Mouse (Mus musculus) embryonic fibroblast, embryonic 13.5 days (primary cell): ENCODE data around the gene Hdac5. TPM values are rescaled to one million over a fixed set of nuclear protein-coding genes. Genes with fewer than 3 reads are reported as not detected.
A peak's percentile ranks its signal among the peaks of the same experiment; 100 is the strongest.

Experiments
- H3K27ac ChIP-seq: 2 replicates; pipeline ENCODE4 v1.5.1; 2012; ENCODE audit warnings: low read length, control low read depth, inconsistent platforms; ENCODE audit not compliant: insufficient read depth
- H3K4me1 ChIP-seq: 2 replicates; pipeline ENCODE4 v1.6.1; 2011; ENCODE audit warnings: low read length; ENCODE audit not compliant: control insufficient read depth, insufficient read depth
- H3K4me3 ChIP-seq: 2 replicates; pipeline ENCODE4 v1.5.1; 2011; ENCODE audit warnings: mild to moderate bottlenecking, control low read depth, low read length; ENCODE audit not compliant: insufficient read depth
- CTCF ChIP-seq: IDR thresholded peaks from 2 replicates; pipeline ENCODE4 v1.5.1; 2011; ENCODE audit warnings: mild to moderate bottlenecking, control low read depth, low read length, moderate library complexity, borderline replicate concordance; ENCODE audit not compliant: insufficient read depth
- POLR2A ChIP-seq: IDR thresholded peaks from 2 replicates; pipeline ENCODE4 v1.6.1; 2011; ENCODE audit warnings: low read depth, mild to moderate bottlenecking, control low read depth, low read length, moderate library complexity
- polyA plus RNA-seq: library from polyadenylated mRNA; stranded (reverse); fragments of >200 nt; gene quantifications from 2 replicates; pipeline ENCODE4 v1.2.4, GENCODE M21; 2011; ENCODE audit warnings: low read depth; ENCODE audit not compliant: missing spikeins, insufficient read length

The Hdac5 gene
- polyA plus RNA-seq, 1 experiment, result 54.9 TPM

DNA sequence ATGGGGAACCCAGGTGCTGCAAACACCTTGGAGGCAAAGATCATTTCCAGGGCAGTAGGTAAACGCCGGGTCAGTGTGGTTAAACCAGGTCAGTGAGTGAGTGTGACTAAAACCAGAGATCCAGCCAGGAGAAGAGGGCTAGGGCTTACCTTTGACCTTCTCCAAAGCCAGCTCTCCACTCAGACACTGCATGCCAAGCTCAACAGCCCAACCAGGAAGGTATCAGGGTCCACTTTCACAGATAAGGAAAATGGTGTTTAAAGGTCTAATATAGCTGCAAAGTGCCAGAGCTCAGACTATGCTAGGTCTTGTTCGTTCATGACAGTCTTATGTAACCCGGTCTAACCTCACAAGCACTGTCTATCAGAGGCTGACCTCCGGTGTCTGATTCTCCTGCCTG, 11.3 kb upstream of the Hdac5 start:
- TF ChIP-seq CTCF (no peak), POLR2A (no peak)
- Histone ChIP-seq H3K27ac (no peak overlapping the region), H3K4me1 (peaks cover 10% of the 10 kb centered on the region), H3K4me3 (no peak overlapping the region)

DNA sequence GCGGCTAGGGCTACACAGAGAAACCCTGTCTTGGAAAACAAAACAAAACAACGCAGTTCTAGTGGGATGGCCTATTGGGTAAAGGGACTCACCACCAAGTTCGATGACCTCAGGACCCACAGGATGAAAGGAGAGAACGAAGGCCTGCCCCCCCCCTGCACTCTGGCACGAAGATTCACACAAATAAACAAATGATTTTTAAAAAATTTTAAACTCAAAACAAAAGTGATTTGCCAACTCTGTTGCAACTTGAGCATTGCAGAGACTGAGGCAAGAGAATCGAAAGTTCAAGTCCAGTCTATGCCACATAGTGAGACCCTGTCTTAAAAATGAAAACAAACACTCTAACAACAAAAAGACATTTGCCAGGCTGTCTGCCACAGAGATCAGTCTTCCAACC, 10.7 kb upstream of the Hdac5 start:
- peaks cover 4% of the 10 kb centered on the region for H3K4me1 ChIP-seq
- TF ChIP-seq CTCF, result no peak
- no peak for TF ChIP-seq POLR2A
- no peak overlapping the region for H3K4me3 ChIP-seq
- no peak overlapping the region for H3K27ac ChIP-seq

DNA sequence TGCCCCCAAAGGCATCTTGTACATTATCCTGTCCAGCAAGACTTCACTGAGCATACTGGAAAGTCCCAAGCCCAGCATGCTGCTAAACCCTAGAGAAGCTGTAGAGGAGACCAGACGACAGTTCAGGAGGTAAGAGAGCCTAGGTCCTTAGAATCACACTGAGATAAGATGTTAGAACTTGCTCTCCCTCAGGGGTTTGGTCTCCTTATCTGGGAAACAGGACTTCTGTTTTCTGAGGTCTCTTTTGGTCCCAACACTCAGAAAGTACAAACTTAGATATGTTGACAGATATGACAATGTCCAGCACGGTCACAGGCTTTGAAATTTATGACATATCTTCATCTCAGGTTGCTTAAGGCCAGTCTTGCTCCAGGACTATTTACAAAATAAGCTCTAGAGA, 6.1 kb upstream of the Hdac5 start:
- TF ChIP-seq CTCF (no peak), POLR2A (no peak)
- H3K27ac ChIP-seq, result no peak overlapping the region
- H3K4me3 ChIP-seq, result no peak overlapping the region
- H3K4me1 ChIP-seq, result no peaks in the 10 kb centered on the region

DNA sequence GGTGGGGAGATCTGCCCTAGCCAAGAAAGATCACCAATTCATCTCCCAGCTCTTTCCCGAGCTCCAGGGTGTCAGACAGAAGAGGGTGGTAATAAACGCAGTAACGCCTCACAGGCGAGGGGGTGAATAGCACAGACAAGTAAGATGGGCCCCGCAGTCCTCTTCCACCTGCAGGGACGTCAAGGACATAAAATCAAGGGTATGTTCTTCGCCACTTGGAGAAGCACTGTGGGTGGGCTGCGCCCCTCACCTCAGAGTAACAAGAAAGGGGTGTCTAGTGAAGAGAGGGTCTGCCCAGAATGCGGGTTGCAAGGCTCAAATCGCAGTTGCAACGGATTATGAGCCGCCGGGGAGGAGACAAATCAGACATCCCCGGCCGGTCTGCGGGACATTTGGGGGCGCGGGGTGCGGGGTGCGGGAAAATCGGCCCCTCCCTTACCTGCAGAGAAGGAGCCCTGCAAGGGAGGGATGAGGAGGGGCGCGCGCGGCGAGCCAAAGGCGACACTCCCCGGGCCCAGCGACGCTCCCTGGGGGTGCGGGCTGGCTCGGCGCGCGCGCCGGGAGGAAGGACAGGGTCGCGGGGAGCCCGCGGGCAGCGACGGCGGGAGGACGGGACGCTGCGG, 524 bp downstream of the Hdac5 start:
- Histone ChIP-seq H3K4me3 (peak overlapping the region; percentile 70), H3K27ac (no peak overlapping the region), H3K4me1 (peaks cover 11% of the 10 kb centered on the region)
- no peak for TF ChIP-seq CTCF

DNA sequence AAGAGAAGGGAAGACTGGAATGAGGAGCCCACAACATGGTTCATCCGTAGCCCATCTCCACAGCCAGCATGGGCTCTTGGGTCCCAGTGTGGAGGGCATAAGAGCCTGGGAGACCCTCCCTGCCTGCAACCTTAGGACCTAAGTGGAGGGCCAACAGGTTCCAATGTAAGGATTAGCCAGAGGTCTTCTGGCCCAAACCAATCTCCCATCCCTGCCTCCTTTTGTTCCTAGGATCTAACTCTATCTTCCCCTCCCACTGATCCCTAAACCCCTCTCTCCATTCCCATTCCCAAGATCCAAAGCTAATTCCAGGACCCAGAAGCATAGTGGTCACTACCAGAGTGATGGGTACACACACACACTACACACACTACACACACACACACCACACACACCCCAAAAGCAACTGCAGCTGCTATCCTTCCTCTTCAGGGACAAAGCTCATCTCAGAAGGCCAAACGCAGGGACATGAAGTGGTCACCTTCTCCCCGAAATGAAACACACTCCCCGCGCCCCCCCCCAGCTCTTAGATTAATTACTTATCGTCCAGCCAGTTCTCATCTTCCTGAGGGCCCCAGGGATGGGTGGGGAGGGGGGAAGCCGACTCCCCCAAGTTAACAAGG, 1.2 kb downstream of the Hdac5 start:
- Histone ChIP-seq H3K27ac (no peak overlapping the region), H3K4me1 (peaks cover 16% of the 10 kb centered on the region), H3K4me3 (peak overlapping the region; percentile 70)
- TF ChIP-seq POLR2A, result no peak
- no peak for TF ChIP-seq CTCF

DNA sequence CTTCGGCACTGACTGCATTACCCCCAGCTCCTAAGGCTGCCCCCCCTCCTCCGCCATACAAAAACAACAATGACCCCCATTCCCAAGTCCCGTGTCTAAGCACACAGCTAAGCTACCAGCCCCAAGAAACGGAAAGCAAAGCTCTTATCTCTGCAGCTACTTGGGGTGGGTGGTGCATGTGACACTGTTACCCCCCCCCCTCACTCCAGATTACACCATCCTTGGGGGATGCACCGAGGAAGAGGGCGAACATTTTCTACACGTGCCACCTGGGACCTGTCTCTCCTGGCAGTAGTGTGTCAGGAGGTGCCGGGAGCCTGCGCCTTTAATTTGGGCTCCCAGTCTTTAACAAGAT, 1.8 kb downstream of the Hdac5 start:
- TF ChIP-seq POLR2A (no peak), CTCF (no peak)
- Histone ChIP-seq H3K4me1 (peaks cover 19% of the 10 kb centered on the region), H3K27ac (no peak overlapping the region), H3K4me3 (peak overlapping the region; percentile 70)

DNA sequence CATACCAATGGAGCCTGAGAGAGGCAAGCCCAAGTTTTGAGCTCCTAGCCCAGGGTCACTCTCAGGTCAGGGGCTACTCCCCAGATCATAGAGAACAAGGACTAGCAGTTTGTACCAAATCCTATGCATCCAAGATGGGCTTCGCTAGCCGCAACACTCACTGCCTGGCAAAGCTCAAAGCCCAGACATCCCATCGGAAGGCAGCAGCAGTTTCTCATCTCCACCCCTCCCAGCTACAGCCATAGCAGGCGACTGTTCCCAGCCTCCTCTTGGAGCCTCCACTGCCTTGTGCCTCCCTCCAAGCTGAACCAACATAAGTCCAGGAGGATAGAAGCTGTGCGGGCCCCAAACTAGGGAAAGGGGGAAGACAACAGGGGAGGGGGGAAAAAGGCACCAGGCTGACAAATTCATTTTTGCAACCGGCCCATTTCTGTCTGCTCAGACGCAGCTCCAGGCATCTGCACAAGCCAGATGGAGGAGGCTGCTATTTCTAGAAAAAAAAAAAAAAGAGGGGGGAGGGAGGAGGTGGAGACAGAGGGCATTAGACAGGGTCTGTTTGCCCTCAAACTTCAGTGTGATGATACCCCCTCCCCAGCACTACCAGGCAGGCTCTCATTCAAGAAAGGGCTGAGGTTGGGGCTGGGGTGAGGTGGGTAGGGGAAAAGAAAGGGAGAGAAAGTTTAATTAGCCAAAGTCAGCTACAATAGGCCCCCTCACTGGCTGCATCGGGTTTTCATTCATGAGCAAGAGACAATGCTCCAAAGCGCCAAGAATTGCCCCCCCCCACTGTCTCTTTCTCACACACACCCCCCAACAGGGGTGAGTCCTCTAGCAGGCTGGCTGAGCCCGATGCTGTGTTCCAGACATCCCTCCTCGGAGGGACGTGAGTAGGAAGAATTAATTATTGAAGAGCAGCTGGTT, 2.4 kb downstream of the Hdac5 start:
- Histone ChIP-seq H3K27ac (no peak overlapping the region), H3K4me3 (peak overlapping the region; percentile 70; the same call in 1 of the 2 replicates), H3K4me1 (peaks cover 19% of the 10 kb centered on the region)
- TF ChIP-seq POLR2A (no peak), CTCF (no peak)

DNA sequence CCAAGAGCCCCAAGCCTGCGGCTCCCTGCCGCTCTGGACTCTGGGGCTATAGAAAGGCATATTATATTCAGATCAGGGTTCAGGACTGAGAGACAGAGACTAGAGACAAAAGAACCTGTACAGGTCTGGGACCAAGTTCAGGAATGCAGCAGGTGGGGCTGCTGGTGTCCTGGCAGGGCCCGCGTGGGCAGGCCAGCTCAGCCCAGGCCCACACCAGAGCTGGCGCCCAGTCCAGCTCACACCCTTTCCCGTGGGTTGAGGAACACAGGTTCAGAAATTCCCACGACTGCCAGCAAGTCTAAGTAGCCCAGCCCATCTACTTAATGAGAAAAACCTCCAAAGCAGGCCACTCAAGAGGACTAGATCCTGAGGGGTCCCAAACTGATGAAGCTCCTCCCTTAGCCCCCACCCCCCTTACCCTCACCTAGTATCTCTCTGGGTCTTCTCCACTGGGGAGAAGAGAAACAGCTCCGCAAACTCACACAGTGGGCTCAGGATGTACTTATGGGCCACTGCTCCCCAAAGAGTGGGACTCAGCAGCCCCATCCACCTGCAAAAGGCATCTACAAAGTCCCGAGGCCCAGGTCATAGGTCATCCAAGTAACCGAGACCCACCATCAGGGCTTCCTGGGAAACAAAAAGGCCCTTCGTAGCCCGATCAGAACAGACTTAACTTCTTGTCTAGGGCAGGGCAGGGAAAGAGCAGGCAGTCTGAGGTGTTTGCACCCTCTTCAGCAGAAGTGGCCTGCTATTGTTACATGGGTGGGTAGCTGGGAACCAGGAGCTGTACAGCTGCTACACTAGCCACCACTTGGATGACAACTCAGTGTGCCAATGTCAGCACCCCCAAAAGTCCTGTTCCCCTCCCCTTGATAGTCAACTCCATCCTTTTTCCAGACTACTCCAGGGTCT, 3.6 kb downstream of the Hdac5 start:
- TF ChIP-seq CTCF, result no peak
- TF ChIP-seq POLR2A, result no peak
- no peak overlapping the region for H3K4me3 ChIP-seq
- peaks cover 19% of the 10 kb centered on the region for H3K4me1 ChIP-seq
- H3K27ac ChIP-seq, result peak overlapping the region; percentile 62

DNA sequence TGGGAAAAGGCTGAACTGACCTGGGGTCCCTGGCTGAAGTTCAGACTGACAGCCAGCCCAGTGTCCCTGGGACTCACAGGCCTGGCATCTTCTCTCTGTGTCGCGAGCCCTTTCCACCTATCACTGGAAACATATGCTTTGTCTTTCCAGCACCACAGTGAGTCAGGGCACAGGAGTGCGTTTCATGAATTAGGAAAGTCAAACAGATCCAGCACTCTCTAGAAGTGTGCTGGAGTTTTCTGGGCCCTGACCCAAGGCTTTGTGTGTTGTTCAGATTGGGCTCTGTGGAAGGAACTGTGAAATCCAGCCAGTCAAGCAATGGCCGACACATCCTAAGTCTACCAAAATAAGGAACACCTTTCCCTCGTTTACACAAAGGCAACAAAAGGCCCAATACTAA, 4.7 kb downstream of the Hdac5 start:
- H3K4me1 ChIP-seq, result peaks cover 19% of the 10 kb centered on the region
- TF ChIP-seq CTCF, result no peak
- no peak for TF ChIP-seq POLR2A
- peak overlapping the region; percentile 62 for H3K27ac ChIP-seq
- no peak overlapping the region for H3K4me3 ChIP-seq

DNA sequence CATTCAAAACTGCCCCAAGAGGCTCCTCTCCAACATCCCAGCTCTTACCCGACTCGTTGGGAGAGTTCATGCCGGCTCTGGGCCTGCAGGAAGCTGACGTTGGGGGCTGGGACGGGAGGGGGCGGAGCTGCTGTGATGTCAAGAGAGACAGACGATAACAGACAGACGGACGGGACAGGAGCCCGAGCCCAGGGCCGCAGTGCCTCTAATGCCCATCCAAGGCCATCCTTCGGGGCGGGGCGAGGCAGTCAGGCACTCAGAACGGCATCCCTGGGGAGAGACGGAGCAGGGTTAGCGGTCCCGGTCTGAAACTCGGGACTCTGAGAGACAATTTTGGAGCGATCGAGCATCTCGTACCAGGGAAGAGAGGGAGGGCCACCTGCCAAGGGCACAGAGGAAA, 5.3 kb downstream of the Hdac5 start:
- peaks cover 19% of the 10 kb centered on the region for H3K4me1 ChIP-seq
- no peak for TF ChIP-seq CTCF
- TF ChIP-seq POLR2A, result 0 out of 2 replicates have a peak, but pooled peaks have one; percentile 18
- no peak overlapping the region for H3K4me3 ChIP-seq
- peak overlapping the region; percentile 62 for H3K27ac ChIP-seq
